Mouse (Mus musculus): ENCODE measurements at regions not wholly inside any gene's neighbourhood (a gene's known extent, or its start where the extent isn't known, plus 50 kb on each side); places are given as distances from the start of the nearest gene placed in this dataset.

- no peak overlapping the region for H3K4me2 ChIP-seq (ENCODE audit: low read depth, low read length)
- 66% methylated on average over 1 of the region's 1 CpGs for WGBS
- no peak overlapping the region for H3K27ac ChIP-seq
- DNase-seq (ENCODE audit: low spot score) (no peak), ATAC-seq (no peak)
- no peak overlapping the region for H3K9ac ChIP-seq (replicated peaks; ENCODE audit: low read length)
- no peak for TF ChIP-seq CTCF (IDR thresholded peaks at IDR 0.05; ENCODE audit: low read depth)
- no peaks in the 10 kb centered on the region for H3K27me3 ChIP-seq (ENCODE audit: insufficient read depth, low read length)
- no peaks in the 10 kb centered on the region for H3K9me3 ChIP-seq (ENCODE audit: low read length)
- no peak overlapping the region for H3K4me3 ChIP-seq (ENCODE audit: low read length)
- no peaks in the 10 kb centered on the region for H3K36me3 ChIP-seq (ENCODE audit: insufficient read depth, low read length)
- no peaks in the 10 kb centered on the region for H3K4me1 ChIP-seq (ENCODE audit: insufficient read depth, low read length)
Measured at GRCm38 (mm10) chr12:59307958-59308357, 88.4 kb upstream of the Fbxo33 start.

GRCm38 (mm10) chr12:59304522-59304921 is 85.0 kb upstream of the Fbxo33 start:
- Histone ChIP-seq H3K27ac (no peak overlapping the region), H3K9ac (replicated peaks; ENCODE audit: low read length) (no peak overlapping the region), H3K27me3 (ENCODE audit: insufficient read depth, low read length) (no peaks in the 10 kb centered on the region), H3K4me3 (ENCODE audit: low read length) (no peak overlapping the region), H3K9me3 (ENCODE audit: low read length) (no peaks in the 10 kb centered on the region), H3K4me2 (ENCODE audit: low read depth, low read length) (no peak overlapping the region), H3K4me1 (ENCODE audit: insufficient read depth, low read length) (no peaks in the 10 kb centered on the region), H3K36me3 (ENCODE audit: insufficient read depth, low read length) (no peaks in the 10 kb centered on the region)
- TF ChIP-seq CTCF (IDR thresholded peaks at IDR 0.05; ENCODE audit: low read depth): no peak
- 33% methylated on average over 6 of the region's 6 CpGs for WGBS
- DNase-seq (ENCODE audit: low spot score): no peak
- no peak for ATAC-seq

Measured in hindbrain, postnatal 0 days (tissue).